Mouse (Mus musculus) frontal cortex, postnatal 14 days (tissue): ENCODE data around the gene Hbs1l.

Experiments
- DNase-seq, 2 experiments: peaks; one replicate each; pipeline ENCODE4 v3.0.0; 2022; ENCODE audit warnings: low spot score in 2 of 2

The Hbs1l gene

DNA sequence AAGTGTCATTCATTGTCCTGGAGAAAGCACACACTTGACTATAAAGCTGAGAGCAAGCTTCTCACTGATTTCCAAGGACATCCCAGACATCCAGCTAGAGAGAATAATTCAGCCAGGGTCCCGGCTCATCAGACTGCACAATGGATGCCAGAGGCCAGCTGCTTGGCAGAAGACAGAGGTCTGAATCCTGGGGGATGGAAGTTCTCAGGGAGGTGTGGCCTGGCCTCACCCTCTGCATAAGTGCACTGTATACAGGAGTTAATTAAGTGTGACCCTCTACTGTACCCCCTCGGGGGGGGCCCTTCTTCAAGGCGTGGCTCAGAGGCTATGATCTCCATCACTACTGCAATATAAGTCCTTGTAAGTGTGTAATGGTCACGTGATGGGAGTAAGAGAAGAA lies 105.5 kb downstream of the Hbs1l start:
- no peak for DNase-seq

DNA sequence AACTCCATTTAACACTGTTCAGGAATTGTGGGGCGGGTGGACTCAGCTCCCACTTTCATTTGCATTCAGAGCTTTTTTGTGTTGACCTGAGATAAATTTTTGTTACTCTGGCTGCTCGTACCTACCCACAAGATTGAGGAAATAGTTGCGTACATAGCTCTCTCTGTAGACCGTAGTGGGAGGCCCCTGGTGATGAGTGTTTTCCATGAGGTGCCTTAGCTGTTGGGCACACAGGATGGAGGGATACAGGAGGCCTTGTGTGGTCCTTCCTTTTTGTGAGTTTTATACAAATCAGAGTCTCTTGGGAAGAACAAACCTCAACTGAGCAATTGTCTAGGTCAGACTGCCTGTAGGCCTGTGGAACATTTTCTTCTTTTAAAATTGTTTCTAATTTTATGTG lies 109.0 kb downstream of the Hbs1l start:
- DNase-seq: no peak

DNA sequence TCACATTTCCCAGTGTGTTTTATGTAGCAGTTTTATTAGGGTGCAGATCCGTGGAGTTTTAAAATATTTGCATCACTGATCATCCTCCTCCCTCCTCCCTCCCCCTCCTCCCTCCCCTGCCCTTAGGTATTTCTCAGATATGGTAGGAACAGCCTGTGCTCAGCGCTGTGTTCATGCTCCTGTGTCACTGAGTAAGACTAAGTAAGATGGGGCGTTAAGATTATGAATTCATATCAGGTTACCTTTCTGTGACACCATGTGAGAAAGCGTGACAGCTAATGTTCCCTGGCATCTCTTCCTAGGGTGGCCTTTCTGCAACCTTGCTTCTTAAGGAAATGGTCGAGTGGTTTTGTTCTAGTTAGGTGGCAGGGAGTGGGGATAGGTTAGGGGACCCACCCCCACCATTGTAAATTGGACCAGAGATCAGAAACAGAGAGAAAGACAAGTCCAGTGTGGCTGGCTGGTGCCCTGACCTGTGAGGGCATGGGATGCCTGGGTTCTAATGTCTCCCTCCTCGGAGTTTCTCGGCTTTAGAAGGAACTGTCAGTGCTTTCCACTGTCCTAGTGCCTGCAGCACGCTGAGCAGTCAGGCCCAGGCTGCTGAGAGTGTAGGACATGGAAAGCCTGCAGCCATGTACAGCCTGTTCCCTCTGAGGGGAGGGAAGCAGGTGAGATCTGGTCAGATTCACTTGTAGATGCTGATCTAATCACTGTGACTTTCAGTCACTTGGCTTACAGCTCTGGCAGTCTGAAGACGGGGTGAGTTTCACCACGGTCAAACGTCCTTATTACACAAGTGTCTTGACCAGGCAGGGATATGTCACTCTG lies 110.1 kb downstream of the Hbs1l start:
- no peak for DNase-seq

DNA sequence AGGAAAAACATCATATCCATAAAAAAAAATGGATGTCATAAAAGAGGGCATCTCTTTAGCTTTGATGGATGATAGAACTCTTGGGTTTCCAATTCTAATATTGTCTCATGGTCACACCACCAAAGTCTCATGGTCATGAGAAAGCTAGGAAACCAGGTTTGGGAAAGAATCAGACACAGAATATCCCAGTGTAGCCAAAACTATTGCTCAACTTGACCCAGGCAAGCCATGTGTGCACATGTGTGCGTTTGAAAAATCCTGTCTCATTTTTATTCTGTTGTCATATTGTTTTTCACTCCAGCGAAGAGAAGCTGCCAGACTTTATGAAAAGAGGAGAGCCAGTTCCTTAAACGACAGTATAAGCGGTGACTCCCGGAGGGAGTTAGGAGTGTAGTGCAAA lies 114.9 kb downstream of the Hbs1l start:
- DNase-seq: no peak

DNA sequence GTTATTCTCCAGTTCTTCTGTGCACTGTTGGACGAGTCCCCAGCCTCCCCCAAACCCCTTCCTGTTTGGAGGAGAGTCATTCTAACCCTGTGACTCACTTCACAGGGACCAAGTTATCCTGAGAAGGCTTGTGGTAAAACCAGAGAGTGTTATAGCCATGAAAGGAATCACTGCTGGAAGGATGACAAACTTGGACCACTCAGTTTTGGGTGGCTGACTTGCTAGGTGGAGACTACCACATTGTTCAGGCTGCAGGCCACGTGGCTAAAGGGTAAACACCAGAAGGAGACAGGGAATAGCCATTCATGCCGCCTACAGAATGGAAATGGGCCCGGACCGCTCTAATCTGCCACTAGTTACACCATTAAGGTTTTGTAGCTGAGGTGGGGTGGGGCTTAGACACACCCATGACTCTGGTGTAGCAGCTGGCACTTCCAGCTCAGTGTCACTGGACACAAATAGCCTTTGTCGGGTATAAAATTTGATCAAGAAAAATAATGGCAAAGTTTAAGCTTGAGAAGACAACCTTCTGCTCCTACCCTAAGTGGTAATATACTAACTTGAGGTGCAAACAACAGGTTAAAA lies 115.9 kb downstream of the Hbs1l start:
- DNase-seq: no peak

DNA sequence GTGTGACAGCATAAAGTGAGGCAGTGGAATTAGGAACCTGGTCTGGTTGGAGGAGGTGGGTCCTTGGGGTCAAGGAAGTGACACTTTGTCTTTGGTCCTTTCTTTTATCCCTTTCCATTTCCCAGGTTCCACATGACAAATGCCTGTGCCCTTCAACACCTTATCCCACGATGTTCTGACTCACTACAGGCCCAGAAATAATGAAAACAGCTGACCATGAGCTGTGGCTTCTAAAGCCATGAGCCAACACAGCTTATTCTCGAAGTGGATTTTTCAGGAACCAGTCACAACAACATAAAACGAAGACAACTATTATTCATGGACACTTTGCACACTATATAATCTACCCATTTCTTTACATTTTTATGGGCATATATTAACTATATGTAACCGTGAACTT lies 119.3 kb downstream of the Hbs1l start:
- no peak for DNase-seq

DNA sequence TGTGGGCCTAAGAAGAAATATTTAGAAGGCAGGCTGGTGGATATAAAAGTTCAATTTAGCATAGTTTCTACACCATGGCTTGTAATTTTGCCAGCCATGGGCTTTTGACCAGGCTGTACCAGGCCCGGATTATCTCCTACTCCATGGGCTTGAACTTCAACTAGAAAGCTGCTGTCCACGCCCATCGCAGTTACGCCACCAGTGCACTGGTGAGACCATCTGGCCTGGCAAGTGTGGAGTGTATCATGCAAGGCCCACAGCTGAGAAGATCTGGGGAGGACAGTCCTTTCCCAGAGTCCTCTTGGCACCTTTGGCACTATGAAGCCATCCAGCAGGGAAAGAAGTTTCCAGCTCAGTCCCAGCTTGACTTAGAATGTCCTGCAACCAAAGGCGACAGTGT lies 120.4 kb downstream of the Hbs1l start:
- DNase-seq: no peak
